Mouse (Mus musculus) liver, adult 2 months (tissue): ENCODE measurements around the gene Chn2.

Experiments used
- CTCF ChIP-seq: fragments of 200-500 bp; IDR thresholded peaks from 2 replicates; pipeline ENCODE4 v1.5.1; 2011; ENCODE audit warnings: low read depth, low read length, control low read depth
- POLR2A ChIP-seq: fragments of 200-500 bp; IDR thresholded peaks from 2 replicates; pipeline ENCODE4 v1.6.1; 2011; ENCODE audit warnings: low read length, control low read depth; ENCODE audit not compliant: insufficient read depth; ENCODE audit errors: extremely low read depth

GRCm38 (mm10) chr6:54061375-54061774, 22.0 kb downstream of the Chn2 start:
- TF ChIP-seq CTCF (no peak), POLR2A (no peak)
